Mouse (Mus musculus): ENCODE results near the gene Sbno2.

Gene Sbno2

GRCm38 (mm10) chr10:80018739-80019297 is 86.6 kb downstream of the Sbno2 start:
- DNase-seq (ENCODE audit: low read depth, low spot score), result no peak

GRCm38 (mm10) chr10:80017771-80018170 is 87.6 kb downstream of the Sbno2 start:
- no peak for DNase-seq (ENCODE audit: low read depth, low spot score)

- DNase-seq (ENCODE audit: low read depth, low spot score), result peak; percentile 93
These were observed 88.0 kb downstream of the Sbno2 start for GRCm38 (mm10) chr10:80017361-80017760.

GRCm38 (mm10) chr10:80016931-80017330 is 88.4 kb downstream of the Sbno2 start:
- no peak for DNase-seq (ENCODE audit: low read depth, low spot score)

GRCm38 (mm10) chr10:80016511-80016910 is 88.9 kb downstream of the Sbno2 start, which contains the start of gene Arhgap45:
Gene Arhgap45 (plus strand): TSS chr10:80016653.
- peak; percentile 92 for DNase-seq (ENCODE audit: low read depth, low spot score)

- DNase-seq (ENCODE audit: low read depth, low spot score), result no peak
These were observed 89.8 kb downstream of the Sbno2 start for GRCm38 (mm10) chr10:80015583-80015982.

GRCm38 (mm10) chr10:80014484-80015290 is 90.7 kb downstream of the Sbno2 start:
- DNase-seq (ENCODE audit: low read depth, low spot score), result no peak

GRCm38 (mm10) chr10:80013609-80014008 is 91.8 kb downstream of the Sbno2 start:
- no peak for DNase-seq (ENCODE audit: low read depth, low spot score)

GRCm38 (mm10) chr10:80011740-80012139 is 93.6 kb downstream of the Sbno2 start:
- no peak for DNase-seq (ENCODE audit: low read depth, low spot score)

All from A20 (cell line).